Mouse (Mus musculus): ENCODE data around the gene Mfap1a.

DNA sequence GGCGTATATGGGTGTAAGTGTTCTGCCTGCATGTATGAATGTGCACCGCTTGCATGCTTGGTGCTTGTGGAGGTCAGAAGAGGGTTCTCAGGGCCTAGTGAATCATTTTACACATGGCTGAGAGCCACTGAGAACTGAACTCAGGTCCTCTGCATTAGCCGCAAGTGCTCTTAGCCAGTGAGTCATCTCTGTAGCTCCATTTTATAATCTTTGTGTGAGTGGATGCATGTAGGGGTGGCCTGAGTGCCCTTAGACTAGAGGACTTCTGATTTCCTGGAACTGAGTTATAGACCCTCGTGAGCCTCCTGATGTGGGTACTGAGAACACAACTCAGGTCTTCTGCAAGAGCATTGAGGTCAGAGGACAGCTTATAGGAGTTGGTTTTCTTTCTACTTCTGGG is 7.7 kb upstream of the Mfap1a start:
- no peak for TF ChIP-seq CTCF (IDR thresholded peaks at IDR 0.05; ENCODE audit: low read depth, low read length)
- TF ChIP-seq TAL1 (conservative IDR thresholded peaks at IDR 0.05; ENCODE audit: low read depth, low read length): no peak
- TF ChIP-seq POLR2AphosphoS5 (IDR thresholded peaks at IDR 0.05; ENCODE audit: insufficient replicate concordance, low read depth, low read length): no peak
